Mouse (Mus musculus) cortical plate, adult 2 months (tissue): ENCODE data around the gene Aldh1l1. TPM values are rescaled to one million over a fixed set of nuclear protein-coding genes. Genes with fewer than 3 reads are reported as not detected.

Experiments
- H3K27ac ChIP-seq: fragments of 200-500 bp; 2 replicates; pipeline ENCODE4 v1.5.1; 2012; ENCODE audit warnings: low read length, control low read depth, inconsistent platforms; ENCODE audit not compliant: insufficient read depth
- H3K4me1 ChIP-seq: fragments of 200-500 bp; 2 replicates; pipeline ENCODE4 v1.6.1; 2011; ENCODE audit warnings: low read length; ENCODE audit not compliant: control insufficient read depth, insufficient read depth
- H3K4me3 ChIP-seq: fragments of 200-500 bp; 2 replicates; pipeline ENCODE4 v1.5.1; 2011; ENCODE audit warnings: mild to moderate bottlenecking, low read length, control low read depth; ENCODE audit not compliant: insufficient read depth
- CTCF ChIP-seq: fragments of 200-500 bp; IDR thresholded peaks from 2 replicates; pipeline ENCODE4 v1.5.1; 2011; ENCODE audit warnings: mild to moderate bottlenecking, control low read depth, low read length; ENCODE audit not compliant: insufficient read depth; ENCODE audit errors: extremely low read depth
- POLR2A ChIP-seq: fragments of 200-500 bp; IDR thresholded peaks from 2 replicates; pipeline ENCODE4 v1.6.1; 2011; ENCODE audit warnings: mild to moderate bottlenecking, low read length, control low read depth; ENCODE audit not compliant: insufficient read depth; ENCODE audit errors: extremely low read depth
- polyA plus RNA-seq: library from polyadenylated mRNA; depleted of rRNA; stranded (reverse); fragments of >200 nt; gene quantifications from 2 replicates; pipeline ENCODE4 v1.2.3, GENCODE M21; 2012

Gene Aldh1l1
- polyA plus RNA-seq, 1 experiment: 83.1 TPM

DNA sequence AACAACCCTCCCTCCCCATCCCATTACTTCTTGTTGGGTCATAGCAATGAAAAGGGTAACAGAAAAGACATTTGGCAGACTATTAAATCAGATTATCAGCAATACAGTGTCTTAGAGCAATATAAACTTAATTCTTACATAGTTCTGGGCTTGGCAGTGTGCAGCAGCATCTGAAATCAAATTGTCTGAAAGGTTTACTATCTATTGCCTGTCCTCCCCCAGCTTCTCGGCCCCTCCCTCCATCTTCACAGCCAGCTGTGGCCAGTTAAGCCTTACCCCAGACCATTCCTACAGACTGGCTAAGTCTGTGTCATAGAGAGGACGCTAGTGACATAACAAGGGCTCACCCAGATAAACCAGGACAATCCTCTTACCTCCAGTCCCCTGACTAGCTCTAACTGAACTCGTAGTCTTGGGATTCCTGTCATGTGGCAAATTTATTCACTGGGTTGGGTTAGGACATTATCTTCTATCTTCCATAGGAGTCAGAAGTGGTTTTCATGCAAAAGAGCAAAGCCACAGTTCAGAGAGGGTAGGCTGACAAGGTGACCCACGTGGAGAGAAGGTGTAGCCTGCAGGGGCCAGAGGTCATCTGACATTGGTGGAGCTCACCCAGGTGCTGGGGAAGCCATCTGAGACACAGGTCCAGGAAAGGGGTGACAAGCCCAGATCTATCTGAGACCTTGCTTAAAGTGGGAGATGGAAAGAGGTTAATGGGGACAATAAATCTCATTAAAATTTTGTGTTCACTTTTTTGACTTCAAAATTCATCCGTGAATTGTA, 27.0 kb downstream of the Aldh1l1 start:
- H3K4me3 ChIP-seq: no peak overlapping the region
- H3K27ac ChIP-seq: no peak overlapping the region
- TF ChIP-seq POLR2A (no peak), CTCF (no peak)
- no peaks in the 10 kb centered on the region for H3K4me1 ChIP-seq

DNA sequence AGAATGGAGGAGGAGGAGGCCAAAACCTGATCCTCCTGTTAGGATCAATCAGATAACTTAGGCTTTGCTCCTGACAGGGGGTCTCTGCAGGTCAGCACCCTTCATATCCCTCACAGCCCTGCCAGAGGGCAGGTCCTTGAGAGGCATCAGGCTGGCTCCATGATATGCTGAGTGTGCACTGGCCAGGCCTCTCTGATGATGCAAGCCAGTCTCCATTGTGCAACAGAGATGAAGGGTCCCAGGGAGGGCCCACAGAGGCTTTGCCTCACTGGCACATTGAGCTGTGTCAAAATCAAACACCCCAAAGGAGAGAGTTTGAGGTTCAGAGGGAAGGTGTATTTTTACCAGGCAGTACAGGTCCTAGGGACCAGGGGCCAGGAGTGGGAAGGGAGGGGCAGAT, 28.1 kb downstream of the Aldh1l1 start:
- no peak for TF ChIP-seq POLR2A
- no peak for TF ChIP-seq CTCF
- H3K27ac ChIP-seq: no peak overlapping the region

DNA sequence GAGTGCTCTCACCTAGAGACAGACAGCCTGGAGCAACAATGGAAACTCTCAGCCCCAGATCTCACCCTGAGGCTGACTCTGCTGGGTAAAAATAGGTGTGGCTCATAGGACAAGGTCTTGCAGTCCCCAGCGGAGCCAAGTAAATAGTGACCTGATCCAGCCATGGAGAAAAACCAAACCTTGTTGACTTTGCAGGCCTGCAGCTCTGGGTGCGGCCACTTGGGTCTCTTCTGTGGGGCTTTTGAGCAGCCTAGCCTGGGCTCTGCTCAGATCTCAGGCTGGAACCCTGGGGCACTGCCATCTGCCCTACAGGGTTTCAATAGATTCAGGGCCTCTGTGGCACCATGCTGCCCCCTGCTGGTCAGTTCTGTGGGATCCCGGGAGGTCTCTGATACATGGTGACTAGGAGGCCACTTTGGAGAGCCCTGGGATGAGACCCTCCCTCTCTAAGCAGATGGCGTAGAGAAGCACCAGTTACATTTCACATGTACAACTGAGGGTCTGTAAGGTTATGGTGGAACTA, 28.7 kb downstream of the Aldh1l1 start:
- H3K4me1 ChIP-seq: no peaks in the 10 kb centered on the region

More for the DNA sequence above, 28.1 kb downstream of the Aldh1l1 start:
- Histone ChIP-seq H3K4me1 (no peaks in the 10 kb centered on the region), H3K4me3 (no peak overlapping the region)

DNA sequence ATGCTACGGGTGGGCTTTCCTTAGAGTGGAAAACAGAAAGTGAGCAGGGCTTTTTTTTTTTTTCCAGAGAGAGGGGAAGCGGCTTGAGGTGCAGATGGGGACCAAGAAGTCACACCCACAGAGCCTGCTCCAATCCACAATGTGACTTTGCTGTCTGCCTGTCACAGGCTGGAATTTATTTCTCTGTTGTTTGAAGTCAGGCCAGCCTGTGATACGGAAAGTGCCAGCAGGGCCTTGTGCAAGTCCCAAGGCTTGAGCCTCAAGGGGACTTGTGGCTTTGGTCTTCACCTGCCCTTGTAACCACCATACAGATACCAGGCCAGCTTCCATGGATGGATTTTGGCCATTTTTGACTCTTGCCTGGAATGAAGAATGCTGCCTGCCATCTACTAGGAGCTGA, 32.7 kb downstream of the Aldh1l1 start:
- TF ChIP-seq CTCF (no peak), POLR2A (no peak)
- Histone ChIP-seq H3K27ac (no peak overlapping the region), H3K4me3 (no peak overlapping the region), H3K4me1 (no peaks in the 10 kb centered on the region)

More for the DNA sequence above, 28.7 kb downstream of the Aldh1l1 start:
- TF ChIP-seq POLR2A: no peak
- TF ChIP-seq CTCF: peak; percentile 74
- Histone ChIP-seq H3K27ac (no peak overlapping the region), H3K4me3 (no peak overlapping the region)

DNA sequence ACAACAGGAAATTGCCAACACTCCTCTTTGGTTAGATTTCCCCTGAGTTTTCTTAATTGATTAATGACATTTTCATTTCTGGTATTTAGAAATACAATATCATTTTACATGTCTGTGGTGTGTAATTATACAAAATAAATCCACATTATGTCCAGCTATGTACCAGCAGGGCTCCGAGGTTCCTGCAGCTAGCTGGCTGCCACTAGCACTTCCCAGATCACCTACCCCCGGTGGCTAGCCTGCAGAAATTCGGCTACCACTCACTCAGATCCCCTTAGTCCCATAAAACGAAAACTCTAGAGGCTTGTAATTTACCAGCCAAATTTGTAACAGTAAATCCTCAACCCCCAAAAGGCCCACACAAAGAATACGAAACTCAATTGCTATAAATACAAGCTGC, 33.1 kb downstream of the Aldh1l1 start:
- no peaks in the 10 kb centered on the region for H3K4me1 ChIP-seq
- no peak overlapping the region for H3K27ac ChIP-seq
- H3K4me3 ChIP-seq: no peak overlapping the region
- TF ChIP-seq POLR2A: no peak
- no peak for TF ChIP-seq CTCF

DNA sequence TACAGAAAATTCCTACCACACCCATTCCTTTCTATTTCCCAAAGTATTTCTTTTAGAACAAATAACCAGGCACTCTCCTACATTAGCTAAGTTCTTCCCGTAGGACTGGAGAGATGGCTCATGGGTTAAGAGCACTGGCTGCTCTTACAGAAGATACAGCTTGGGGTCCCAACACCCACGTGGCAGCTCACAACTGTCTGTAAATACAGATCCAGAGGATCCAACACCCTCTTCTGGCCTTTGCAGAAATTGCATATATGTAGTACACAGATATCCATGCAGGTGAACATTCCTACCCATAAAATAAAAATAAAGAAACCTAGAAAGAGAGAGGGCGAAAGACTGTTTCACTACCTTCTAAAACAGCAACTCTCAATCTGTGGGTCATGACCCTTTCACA, 40.2 kb downstream of the Aldh1l1 start:
- Histone ChIP-seq H3K4me1 (no peaks in the 10 kb centered on the region), H3K4me3 (no peak overlapping the region), H3K27ac (no peak overlapping the region)
- no peak for TF ChIP-seq POLR2A
- TF ChIP-seq CTCF: no peak

DNA sequence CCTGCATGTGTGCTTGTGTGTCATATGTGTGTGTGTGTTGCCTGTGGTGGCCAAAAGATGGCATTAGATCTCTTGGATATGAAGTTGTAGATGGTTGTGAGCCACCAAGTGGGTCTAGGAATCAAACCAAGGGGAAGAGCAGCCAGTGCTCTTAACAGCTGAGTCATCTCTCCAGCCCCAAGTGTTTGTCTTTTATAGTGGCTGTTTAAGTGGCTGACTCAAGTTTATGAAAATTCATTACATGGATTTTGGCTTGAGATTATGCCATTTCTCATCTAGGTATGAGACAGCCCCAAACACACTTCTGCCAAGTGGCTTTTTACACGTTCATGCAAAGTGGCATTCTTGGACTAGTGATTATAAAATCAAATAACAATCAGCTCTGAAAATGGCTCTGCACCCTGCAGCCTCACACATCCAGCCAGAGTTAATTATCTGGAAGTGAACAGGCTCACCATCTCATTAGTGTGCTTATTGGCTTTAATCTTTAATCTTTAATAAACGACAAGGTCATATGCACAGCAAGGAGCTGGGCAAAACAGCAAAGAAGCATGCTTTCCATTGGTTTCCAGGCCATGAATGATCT, 43.3 kb downstream of the Aldh1l1 start:
- TF ChIP-seq CTCF (no peak), POLR2A (no peak)
- Histone ChIP-seq H3K27ac (no peak overlapping the region), H3K4me3 (no peak overlapping the region), H3K4me1 (0 out of 2 replicates have a peak, but pooled peaks cover under 1% of the 10 kb centered on the region)

DNA sequence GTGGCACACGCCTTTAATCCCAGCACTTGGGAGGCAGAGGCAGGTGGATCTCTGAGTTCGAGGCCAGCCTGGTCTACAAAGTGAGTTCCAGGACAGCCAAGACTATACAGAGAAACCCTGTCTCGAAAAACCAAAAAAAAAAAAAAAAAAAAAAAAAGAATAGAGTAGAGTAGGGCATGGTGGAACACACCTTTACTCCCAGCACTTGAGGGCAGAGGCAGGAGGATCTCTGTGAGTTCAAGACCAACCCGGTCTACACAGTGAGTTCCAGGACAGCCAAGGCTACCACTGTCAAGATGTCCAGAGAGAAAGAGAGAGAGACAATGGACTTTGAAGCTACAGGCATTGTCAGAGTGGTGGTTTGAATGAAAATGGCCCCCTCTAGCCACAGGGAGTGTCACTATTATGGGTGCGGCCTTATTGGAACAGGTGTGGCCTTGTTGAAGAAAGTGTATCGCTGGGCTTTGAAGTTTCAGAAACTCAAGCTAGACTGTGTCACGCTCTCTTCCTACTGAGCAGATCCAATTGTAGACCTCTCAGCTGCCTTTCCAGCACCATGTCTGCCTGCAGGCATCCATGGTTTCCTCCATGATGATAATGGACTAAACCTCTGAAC, 46.5 kb downstream of the Aldh1l1 start:
- H3K27ac ChIP-seq: no peak overlapping the region
- TF ChIP-seq CTCF: no peak
- TF ChIP-seq POLR2A: no peak
- H3K4me1 ChIP-seq: 0 out of 2 replicates have a peak, but pooled peaks cover 2% of the 10 kb centered on the region
- no peak overlapping the region for H3K4me3 ChIP-seq

DNA sequence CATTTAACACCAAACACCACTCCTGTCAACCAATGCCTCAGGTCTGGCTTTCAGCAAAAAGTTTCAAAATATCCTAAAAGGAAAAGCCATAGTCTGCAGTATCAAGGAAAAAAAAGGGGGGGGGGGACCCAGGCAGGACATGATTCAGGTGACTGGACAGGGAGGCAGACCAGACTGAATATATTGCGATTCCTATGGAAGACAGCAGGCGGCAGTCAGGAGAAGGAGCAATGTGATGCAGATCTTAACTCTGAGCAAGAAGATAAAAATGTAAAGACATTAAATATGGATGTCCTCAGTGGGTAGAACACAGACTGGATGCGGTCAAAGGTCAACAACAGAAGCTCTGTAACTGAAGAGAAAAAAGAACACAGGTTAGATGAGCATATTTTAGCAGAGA, 47.3 kb downstream of the Aldh1l1 start:
- no peak overlapping the region for H3K27ac ChIP-seq
- TF ChIP-seq POLR2A (no peak), CTCF (no peak)
- no peak overlapping the region for H3K4me3 ChIP-seq
- H3K4me1 ChIP-seq: 0 out of 2 replicates have a peak, but pooled peaks cover 2% of the 10 kb centered on the region
